Mouse (Mus musculus) liver, embryonic 16.5 days (tissue): ENCODE data around the gene Mpz. TPM values are rescaled to one million over a fixed set of nuclear protein-coding genes. Genes with fewer than 3 reads are reported as not detected.

Experiments
- ATAC-seq: fragments of 200-750 bp; cut with Nextera tagmentation; 2 replicates; pipeline ENCODE4 v1.8.0; 2017; ENCODE audit warnings: low read depth, mild to moderate bottlenecking, moderate number of reproducible peaks, moderate library complexity
- H3K27ac ChIP-seq: fragments of 300-500 bp; sonication (generic); 2 replicates; pipeline ENCODE4 v1.5.1; 2014; ENCODE audit warnings: mild to moderate bottlenecking, low read length
- H3K27me3 ChIP-seq: fragments of 300-500 bp; sonication (generic); 2 replicates; pipeline ENCODE4 v1.6.1; 2014; ENCODE audit warnings: low read depth, low read length, mixed read lengths; ENCODE audit not compliant: control insufficient read depth, insufficient read depth
- H3K36me3 ChIP-seq: fragments of 300-500 bp; sonication (generic); 2 replicates; pipeline ENCODE4 v1.6.1; 2014; ENCODE audit warnings: mild to moderate bottlenecking; ENCODE audit not compliant: control insufficient read depth, insufficient read depth
- H3K4me1 ChIP-seq: fragments of 300-500 bp; sonication (generic); 2 replicates; pipeline ENCODE4 v1.6.1; 2014; ENCODE audit warnings: low read depth, low read length, mixed read lengths; ENCODE audit not compliant: control insufficient read depth
- H3K4me2 ChIP-seq: fragments of 300-500 bp; sonication (generic); 2 replicates; pipeline ENCODE4 v1.6.1; 2014; ENCODE audit warnings: low read depth, low read length, mixed read lengths
- H3K4me3 ChIP-seq: fragments of 300-500 bp; sonication (generic); 2 replicates; pipeline ENCODE4 v1.5.1; 2014; ENCODE audit warnings: low read depth, mild to moderate bottlenecking, low read length
- H3K9ac ChIP-seq: fragments of 300-500 bp; sonication (generic); 2 replicates; pipeline ENCODE4 v1.6.1; 2014; ENCODE audit warnings: low read depth, low read length
- H3K9me3 ChIP-seq: fragments of 300-500 bp; sonication (generic); replicated peaks from 2 replicates; pipeline ENCODE4 v1.6.1; 2016; ENCODE audit warnings: low read length; ENCODE audit not compliant: control insufficient read depth
- WGBS: fragments of 180-500 bp; shearing (Covaris S2); extraction: QIAGEN DNeasy Blood & Tissue Kit; methylation state at CpG from one replicate; pipeline ENCODE4 v1.1.7; 2014; ENCODE audit not compliant: insufficient replicate concordance; 5-methylcytosine and 5-hydroxymethylcytosine counted together
- polyA plus RNA-seq: library from polyadenylated mRNA; unstranded; fragments of >200 nt; fragmentation: Nextera tagmentation; extraction: Ambion mirVana; gene quantifications from 2 replicates; pipeline ENCODE4 v1.2.1, GENCODE M21; 2015

The Mpz gene
- polyA plus RNA-seq: 0.04 TPM in 1 of 2 replicates, not detected in the other

DNA sequence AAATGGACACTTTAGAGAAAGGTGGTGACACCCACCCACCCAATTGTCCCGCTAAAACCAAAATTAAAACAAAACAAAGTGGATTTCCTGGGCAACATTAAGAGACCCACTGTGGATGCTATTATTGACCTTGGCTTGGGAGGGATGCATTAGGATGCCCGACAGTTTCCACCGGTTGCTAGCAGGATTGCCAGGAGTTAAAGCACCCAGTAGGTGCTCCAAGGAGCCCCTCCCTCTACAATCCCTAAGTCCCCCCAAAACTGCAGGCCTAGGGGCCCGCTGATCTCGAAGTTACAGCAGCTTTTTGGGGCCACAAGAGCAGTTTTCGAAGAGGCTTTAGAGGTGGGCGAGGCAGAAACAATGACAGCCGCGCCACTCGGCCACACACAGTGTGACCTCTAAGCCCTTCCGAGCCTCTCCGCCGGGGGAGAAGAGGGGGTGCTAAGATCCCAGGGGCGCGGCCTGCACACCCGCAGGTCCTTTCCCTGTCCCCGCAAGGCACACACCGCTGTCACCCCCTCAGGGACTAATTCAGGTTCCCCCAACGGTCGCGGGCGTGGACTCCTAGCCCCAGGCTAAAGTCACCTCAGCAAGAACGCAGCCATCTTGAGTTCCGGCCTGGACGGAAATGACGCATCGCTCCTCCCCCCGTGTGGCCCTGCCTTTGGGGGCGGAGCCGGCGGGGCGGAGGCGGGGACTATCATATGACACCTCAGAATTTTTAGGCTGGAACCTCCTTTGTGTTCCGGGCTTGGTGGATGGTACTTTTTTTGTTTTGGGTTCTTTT is at the start of gene Mpz, which contains the start of gene Sdhc:
TSS of gene Mpz (plus strand) at position 738 of the 787 bp plus-strand sequence.
TSS of gene Sdhc (minus strand) at position 630 of the 787 bp plus-strand sequence.
- ATAC-seq: peak; percentile 96
- Histone ChIP-seq H3K36me3 (peaks cover 3% of the 10 kb centered on the region; the same call in 1 of the 2 replicates), H3K9me3 (no peaks in the 10 kb centered on the region), H3K4me3 (peak within 1 kb of the TSS; percentile 78), H3K4me1 (peaks cover 23% of the 10 kb centered on the region), H3K27ac (peak within 1 kb of the TSS; percentile 81), H3K27me3 (no peaks in the 10 kb centered on the region), H3K4me2 (peak within 1 kb of the TSS; percentile 91), H3K9ac (peak within 1 kb of the TSS; percentile 92)
- WGBS: under 1% methylated on average over 34 of the region's 34 CpGs

DNA sequence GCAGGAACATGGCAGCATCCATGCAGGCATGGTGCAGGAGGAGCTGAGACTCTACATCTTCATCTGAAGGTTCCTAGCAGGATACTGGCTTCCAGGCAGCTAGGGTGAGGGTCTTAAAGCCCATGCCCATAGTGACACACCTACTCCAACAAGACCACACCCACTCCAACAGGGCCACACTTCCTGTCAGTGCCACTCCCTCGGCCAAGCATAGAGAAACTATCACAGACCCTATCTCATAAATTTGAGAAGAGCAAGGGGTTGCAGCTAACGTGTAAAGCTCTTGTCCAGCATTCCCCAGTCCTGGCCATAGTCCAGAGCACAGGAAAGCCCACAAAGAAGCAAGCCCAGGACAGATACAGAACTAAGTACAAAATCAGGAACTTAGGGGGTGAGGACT is 49.5 kb upstream of the Mpz start:
- Histone ChIP-seq H3K4me2 (no peak overlapping the region), H3K4me3 (no peak overlapping the region), H3K27ac (no peak overlapping the region), H3K9ac (no peak overlapping the region), H3K4me1 (peaks cover 34% of the 10 kb centered on the region), H3K27me3 (no peaks in the 10 kb centered on the region), H3K36me3 (no peaks in the 10 kb centered on the region), H3K9me3 (no peaks in the 10 kb centered on the region)
- no peak for ATAC-seq
- 32% methylated on average over 2 of the region's 2 CpGs for WGBS

DNA sequence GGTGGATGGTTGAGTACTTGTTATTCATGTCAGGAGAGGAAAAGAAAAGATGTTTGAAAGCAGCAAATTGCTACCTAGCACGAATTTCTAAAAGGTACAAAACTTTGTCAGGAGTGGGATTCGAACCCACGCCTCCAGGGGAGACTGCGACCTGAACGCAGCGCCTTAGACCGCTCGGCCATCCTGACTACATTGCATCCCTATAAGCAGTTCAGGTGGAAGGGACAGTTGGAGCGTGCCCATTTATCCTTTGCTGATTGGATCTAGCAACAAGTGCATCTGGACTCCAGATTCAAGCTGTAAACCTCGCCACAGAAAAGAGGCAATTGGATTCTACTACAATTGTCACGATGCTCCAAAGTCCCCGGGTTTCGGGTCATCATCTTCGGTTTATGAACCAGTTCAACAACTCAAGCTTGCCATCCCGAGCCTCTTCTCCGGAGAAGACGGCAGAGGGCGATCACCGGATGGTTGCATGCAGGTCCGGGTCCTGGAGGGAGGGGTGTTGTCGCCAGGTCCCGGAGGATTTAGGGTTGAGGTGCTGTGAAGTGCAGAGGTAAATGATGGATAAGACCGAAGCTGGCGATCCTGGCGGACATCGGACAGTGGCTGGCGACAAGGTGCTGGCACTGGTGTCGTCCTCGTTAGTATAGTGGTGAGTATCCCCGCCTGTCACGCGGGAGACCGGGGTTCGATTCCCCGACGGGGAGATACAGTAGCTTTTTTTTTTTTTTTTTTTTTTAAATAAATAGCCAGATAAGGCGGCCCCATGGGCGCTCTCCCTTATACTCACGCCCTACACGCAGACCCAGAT is 48.6 kb upstream of the Mpz start:
- H3K9me3 ChIP-seq: no peaks in the 10 kb centered on the region
- ATAC-seq: peak; percentile 76
- peak overlapping the region; percentile 88 for H3K4me2 ChIP-seq
- peak overlapping the region; percentile 79 for H3K27ac ChIP-seq
- no peaks in the 10 kb centered on the region for H3K36me3 ChIP-seq
- peak overlapping the region; percentile 75 for H3K4me3 ChIP-seq
- H3K9ac ChIP-seq: peak overlapping the region; percentile 68
- WGBS: under 1% methylated on average over 40 of the region's 40 CpGs
- peaks cover 27% of the 10 kb centered on the region for H3K4me1 ChIP-seq
- no peaks in the 10 kb centered on the region for H3K27me3 ChIP-seq

DNA sequence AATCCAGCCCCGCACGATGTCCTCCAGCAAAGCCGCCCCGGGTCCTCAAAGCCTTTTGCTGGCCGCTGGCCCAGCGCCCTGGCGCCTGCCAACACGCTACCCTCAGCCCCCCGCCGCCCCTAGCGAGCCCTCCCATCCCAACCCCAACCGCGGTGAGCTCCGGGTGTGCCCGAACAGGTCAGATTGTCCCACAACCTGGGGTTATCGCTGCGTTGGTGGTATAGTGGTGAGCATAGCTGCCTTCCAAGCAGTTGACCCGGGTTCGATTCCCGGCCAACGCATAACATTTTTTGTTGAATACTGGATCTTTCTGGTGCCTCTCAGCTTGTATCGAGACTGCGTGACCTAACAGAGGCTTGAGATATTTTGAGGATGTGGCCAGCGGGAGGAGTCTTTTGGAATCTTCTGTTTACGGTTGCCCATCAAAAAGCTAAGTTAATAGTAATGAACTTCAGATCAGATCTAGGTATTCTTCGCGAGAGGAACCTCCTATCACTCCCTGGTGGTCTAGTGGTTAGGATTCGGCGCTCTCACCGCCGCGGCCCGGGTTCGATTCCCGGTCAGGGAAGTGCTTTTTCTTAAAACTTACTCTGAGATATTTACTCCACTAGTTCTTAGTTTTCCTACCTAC is 47.8 kb upstream of the Mpz start:
- peak; percentile 83 for ATAC-seq
- H3K4me3 ChIP-seq: peak overlapping the region; percentile 75
- peak overlapping the region; percentile 68 for H3K9ac ChIP-seq
- under 1% methylated on average over 35 of the region's 35 CpGs for WGBS
- peaks cover 20% of the 10 kb centered on the region for H3K4me1 ChIP-seq
- no peaks in the 10 kb centered on the region for H3K36me3 ChIP-seq
- H3K27me3 ChIP-seq: no peaks in the 10 kb centered on the region
- H3K27ac ChIP-seq: peak overlapping the region; percentile 79
- H3K4me2 ChIP-seq: peak overlapping the region; percentile 88
- no peaks in the 10 kb centered on the region for H3K9me3 ChIP-seq

DNA sequence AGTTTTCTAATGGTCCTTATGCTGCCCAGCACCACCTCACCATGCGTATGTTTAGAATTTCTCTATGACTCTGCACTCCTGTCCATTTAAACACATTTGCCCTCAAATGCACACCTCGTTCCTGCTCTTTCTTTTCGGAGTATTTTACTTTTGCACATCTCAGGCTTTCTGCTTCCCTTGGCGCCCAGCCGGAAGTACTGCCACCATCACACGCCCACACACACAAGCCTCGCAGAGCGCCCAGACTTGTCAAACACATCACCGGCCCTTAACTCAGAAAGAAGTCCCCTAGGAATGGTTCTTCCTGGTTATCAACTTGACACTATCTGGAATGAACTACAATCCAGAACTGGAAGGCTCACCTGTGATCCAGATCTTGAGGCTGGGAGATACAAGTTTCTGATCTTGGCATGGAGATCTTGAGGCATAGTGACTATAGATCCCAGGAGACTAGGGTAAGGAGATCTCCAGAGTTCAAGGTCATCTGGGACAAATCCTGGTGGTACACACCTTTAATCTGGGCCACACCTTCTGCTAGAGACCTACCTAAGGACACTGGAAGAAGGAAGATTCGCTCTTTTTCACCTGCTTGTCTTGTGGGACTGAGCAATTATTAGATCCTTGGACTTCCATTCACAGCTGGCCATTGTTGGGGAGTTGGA is 47.2 kb upstream of the Mpz start:
- 7% methylated on average over 10 of the region's 10 CpGs for WGBS
- no peak for ATAC-seq
- peak overlapping the region; percentile 75 for H3K4me3 ChIP-seq
- H3K9me3 ChIP-seq: no peaks in the 10 kb centered on the region
- H3K36me3 ChIP-seq: no peaks in the 10 kb centered on the region
- peak overlapping the region; percentile 32; the same call in 1 of the 2 replicates for H3K9ac ChIP-seq
- no peaks in the 10 kb centered on the region for H3K27me3 ChIP-seq
- peak overlapping the region; percentile 88 for H3K4me2 ChIP-seq
- H3K27ac ChIP-seq: no peak overlapping the region
- H3K4me1 ChIP-seq: peaks cover 17% of the 10 kb centered on the region

DNA sequence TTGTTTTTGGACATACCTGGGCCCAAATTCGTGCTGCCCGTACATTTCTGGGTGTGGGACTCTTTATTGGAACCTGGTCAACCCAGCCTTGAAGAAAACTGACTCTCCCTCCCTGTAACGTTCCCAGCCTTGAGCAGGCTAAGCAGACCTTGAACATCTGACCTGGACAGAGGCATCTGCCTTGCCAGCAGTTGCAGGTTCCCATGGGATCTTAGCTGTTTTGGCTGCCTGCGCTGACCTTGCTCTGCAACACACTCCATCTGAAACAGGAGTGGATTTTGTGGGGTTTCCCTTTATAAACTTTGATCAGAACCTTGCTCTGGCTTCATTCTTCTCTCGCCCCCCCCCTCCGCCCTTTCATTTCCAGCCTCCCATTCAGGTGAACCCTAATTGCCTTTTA is 45.3 kb upstream of the Mpz start:
- Histone ChIP-seq H3K9me3 (no peaks in the 10 kb centered on the region), H3K36me3 (no peaks in the 10 kb centered on the region), H3K27me3 (no peaks in the 10 kb centered on the region), H3K4me3 (no peak overlapping the region), H3K27ac (no peak overlapping the region), H3K4me1 (peaks cover 17% of the 10 kb centered on the region), H3K4me2 (no peak overlapping the region), H3K9ac (no peak overlapping the region)
- WGBS: 68% methylated on average over 6 of the region's 6 CpGs
- ATAC-seq: no peak

DNA sequence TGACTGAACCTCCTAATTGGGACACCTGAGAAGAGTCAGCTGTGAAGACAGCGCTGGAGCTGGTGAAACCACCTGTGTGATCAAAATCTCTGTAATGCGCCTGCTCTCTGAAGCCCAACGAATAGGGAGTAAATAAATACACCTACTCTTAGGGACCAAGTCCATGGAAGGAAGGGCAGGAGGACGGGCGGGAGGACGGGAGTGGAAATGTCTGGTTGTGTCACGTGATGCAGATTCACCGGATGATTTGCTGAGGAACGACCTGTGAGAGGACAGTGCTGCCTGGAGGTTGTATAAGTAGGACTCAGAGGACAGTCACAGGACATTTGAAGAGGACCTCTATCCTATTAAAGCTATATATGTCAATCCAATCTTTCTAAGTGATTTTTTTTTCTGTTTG is 40.9 kb upstream of the Mpz start:
- no peak overlapping the region for H3K9ac ChIP-seq
- H3K4me1 ChIP-seq: peaks cover 25% of the 10 kb centered on the region
- WGBS: 43% methylated on average over 9 of the region's 9 CpGs
- no peak overlapping the region for H3K4me3 ChIP-seq
- no peaks in the 10 kb centered on the region for H3K9me3 ChIP-seq
- no peaks in the 10 kb centered on the region for H3K36me3 ChIP-seq
- ATAC-seq: peak; percentile 26
- no peaks in the 10 kb centered on the region for H3K27me3 ChIP-seq
- 0 out of 2 replicates have a peak overlapping the region, but pooled peaks have one; percentile 1 for H3K4me2 ChIP-seq
- peak overlapping the region; percentile 6; the same call in 1 of the 2 replicates for H3K27ac ChIP-seq

DNA sequence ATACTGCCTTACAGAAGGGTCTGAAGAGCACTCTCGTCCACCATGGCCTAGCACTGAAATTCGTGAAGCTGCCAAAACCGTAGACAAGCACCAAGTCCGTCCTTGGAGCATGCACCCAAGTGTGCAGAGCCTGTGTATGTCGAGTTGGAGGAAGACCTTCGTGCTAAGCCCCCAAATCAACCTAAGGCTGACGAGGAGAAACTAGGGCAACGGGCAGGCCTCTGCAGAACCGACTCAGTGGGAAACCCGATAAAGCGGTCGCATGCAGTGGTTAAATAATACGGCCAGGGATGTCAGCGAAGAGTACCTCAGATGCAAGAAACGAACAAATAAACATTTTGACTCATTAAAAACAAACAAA is 39.9 kb upstream of the Mpz start:
- Histone ChIP-seq H3K9me3 (no peaks in the 10 kb centered on the region), H3K4me2 (peak overlapping the region; percentile 84), H3K4me3 (peak overlapping the region; percentile 79), H3K27ac (no peak overlapping the region), H3K4me1 (peaks cover 25% of the 10 kb centered on the region), H3K9ac (peak overlapping the region; percentile 48), H3K36me3 (no peaks in the 10 kb centered on the region), H3K27me3 (no peaks in the 10 kb centered on the region)
- no peak for ATAC-seq
- WGBS: 23% methylated on average over 15 of the region's 15 CpGs
